Mouse (Mus musculus): Measurements from ENCODE around the gene Tenm2.

DNA sequence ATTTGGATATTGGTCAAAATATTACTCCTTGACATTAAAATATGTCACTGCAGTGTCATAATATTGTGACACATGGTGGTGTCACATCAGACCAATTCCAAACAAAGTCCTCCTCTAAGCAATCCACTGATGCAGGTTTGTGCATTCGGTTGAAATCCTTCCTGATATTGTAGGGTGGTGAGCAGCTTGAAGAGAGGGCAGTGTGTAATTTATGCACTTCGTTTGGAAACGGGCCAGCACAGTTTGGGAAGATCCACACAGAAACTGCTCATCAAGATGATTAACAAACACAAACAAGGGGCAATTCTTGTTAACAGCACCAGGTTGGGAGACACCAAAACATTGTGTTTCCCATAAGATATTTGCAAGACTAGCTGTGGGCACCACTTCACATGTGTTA is 508.0 kb downstream of the Tenm2 start:
- TF ChIP-seq CTCF (IDR thresholded peaks at IDR 0.05; ENCODE audit: control insufficient read depth, insufficient read depth, insufficient replicate concordance, low read depth, low read length), result no peak
- TF ChIP-seq POLR2A (IDR thresholded peaks at IDR 0.05; ENCODE audit: control insufficient read depth, low read depth, low read length), result no peak

Measured in testis, adult 2 months (tissue).